Mouse (Mus musculus) megakaryocyte, embryonic 14.5 days (primary cell): ENCODE results near the gene Map4.

ENCODE experiments used
- FLI1 ChIP-seq: IDR thresholded peaks from 2 replicates; pipeline ENCODE4 v1.6.1; 2012; ENCODE audit warnings: low read length, inconsistent platforms, mixed read lengths
- GATA1 ChIP-seq: IDR thresholded peaks from 3 replicates; pipeline ENCODE4 v1.6.1; 2012; ENCODE audit warnings: mixed read lengths, low read length, inconsistent platforms, borderline replicate concordance

DNA sequence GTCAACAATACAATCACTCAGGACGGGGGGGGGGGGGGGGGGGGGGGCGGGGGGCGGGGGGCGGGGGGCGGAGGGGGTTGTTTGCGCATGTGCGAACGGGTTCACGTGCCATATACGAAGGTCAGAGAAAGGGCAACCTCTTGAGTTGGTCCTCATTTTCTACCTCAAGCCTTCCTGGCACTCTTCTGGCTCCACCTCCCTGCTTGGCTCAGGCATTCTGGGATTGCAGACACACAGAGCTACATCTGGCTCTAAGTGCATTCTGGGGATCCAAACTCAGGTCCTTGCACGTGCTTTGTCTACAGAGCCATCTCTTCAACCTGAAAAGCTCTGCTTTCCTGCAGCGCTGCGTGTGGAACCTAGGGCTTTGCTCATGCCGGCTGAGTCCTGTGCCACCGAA, 31.9 kb upstream of the Map4 start:
- no peak for TF ChIP-seq GATA1
- no peak for TF ChIP-seq FLI1
